Mouse (Mus musculus): ENCODE results near the gene Hbs1l. TPM values are rescaled to one million over a fixed set of nuclear protein-coding genes. Genes with fewer than 3 reads are reported as not detected.

The Hbs1l gene
- polyA plus RNA-seq (2017; shearing (Covaris generic)): 10 to 100 TPM; 83.0 to 99.1 TPM

DNA sequence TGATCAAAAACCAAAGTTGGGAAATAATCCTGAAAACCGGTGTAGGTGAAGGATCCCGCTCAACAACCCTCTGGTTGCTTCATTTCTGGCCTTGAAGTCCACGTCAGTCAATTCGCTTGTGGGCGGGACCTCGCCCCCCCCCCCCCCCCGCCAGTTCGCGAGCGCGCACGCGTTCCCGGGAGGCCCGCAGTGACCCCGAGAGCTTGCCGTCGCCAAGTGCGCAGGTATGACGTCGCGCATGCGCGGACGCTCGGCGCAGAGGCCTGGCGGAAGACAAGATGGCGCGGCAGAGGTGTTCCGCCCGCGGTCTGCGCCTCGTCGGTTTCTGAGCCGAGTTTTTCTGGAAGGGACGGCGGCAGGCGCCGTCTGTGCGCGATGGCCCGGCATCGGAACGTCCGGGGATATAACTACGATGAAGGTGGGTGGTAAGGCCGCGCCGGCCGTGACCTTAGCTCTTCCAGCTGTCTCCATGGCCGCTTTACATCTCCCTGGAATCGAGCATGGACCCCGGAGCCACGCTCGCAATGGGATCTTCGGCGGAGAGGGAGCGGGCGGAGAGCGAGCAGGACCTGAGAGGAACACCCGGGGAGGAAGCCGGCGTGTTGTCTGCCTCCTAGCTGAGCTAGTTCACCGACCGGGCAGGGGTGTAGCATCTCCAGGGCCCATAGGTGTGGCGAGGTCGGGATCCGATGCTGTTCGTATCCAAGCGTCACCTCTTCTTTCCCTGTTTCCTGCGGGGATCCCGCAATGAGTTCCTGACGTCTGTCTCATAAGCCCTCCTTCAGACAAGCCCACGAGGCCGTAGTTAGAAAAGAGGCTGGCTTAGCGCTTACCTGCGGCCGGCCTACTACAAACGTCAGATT lies at the start of gene Hbs1l:
Gene Hbs1l (plus strand): TSS at position 221 of the 863 bp plus-strand sequence.

DNA sequence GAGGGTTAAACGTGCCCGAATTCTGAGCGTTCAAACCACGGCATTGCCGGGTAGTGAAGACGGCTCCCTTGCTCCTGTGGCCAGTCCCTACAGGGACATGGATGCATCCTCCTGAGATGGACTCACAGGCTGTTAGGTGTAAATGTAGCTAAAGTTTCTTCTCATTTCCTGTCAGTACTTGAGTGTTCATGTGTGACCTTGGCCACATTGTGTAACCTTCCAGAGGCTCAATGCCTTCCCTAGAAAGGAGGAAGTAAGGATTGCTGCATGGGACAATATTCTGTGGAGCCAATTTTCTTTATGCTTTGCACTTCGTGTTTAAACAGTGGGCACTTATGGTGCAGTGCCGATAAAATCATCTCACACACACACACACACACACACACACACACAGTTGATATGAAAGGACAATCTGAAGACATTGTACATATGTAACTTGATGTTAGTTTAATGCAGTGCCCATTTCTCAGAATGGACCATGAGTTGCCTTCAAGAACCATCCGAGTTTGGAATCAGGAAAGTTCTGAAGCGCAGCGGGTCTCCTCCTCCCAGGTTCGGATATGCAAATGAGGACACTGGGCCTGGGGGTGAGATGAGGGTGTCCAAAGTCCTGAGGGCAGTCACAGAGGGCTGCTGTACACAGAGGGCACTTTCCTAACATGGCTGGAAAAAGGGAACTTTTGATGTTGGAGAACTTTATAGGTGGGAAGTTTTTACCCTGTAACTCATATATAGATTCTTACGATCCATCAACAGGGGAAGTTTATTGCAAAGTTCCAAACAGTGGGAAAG lies 81.1 kb downstream of the Hbs1l start, which contains the start of gene Aldh8a1:
Gene Aldh8a1 (plus strand): TSS at position 610 of the 792 bp plus-strand sequence.

Other genes starting within 250 kb of the Hbs1l start
- gene Myb, start 135.0 kb upstream of the Hbs1l start, polyA plus RNA-seq (2017; shearing (Covaris generic)): 10 to 100 TPM in 1 of 2 experiments, 1 to 10 TPM in 1; 9.8 to 15.9 TPM
- 1 to 10 TPM in 1 of 2 experiments, under 1 TPM in 1; 0.18 to 2.9 TPM for gene Aldh8a1, start 81.3 kb downstream of the Hbs1l start, polyA plus RNA-seq (2017; shearing (Covaris generic))